Mouse (Mus musculus) ES-E14 (cell line): ENCODE results near the gene Gm49322.

Experiments
- CHD2 ChIP-seq: IDR thresholded peaks from 2 replicates; pipeline ENCODE4 v1.6.1; 2014; ENCODE audit warnings: mild to moderate bottlenecking, low read depth, low read length, inconsistent platforms
- HCFC1 ChIP-seq: IDR thresholded peaks from 2 replicates; pipeline ENCODE4 v1.6.1; 2012; ENCODE audit warnings: low read length, inconsistent platforms, borderline replicate concordance; ENCODE audit not compliant: insufficient read depth
- MAFK ChIP-seq: IDR thresholded peaks from 2 replicates; pipeline ENCODE4 v1.6.1; 2014; ENCODE audit warnings: mild to moderate bottlenecking, low read depth, low read length, inconsistent platforms; ENCODE audit not compliant: insufficient read depth
- ZC3H11A ChIP-seq: IDR thresholded peaks from 2 replicates; pipeline ENCODE4 v1.6.1; 2012; ENCODE audit warnings: low read depth, mild to moderate bottlenecking, inconsistent platforms, low read length, borderline replicate concordance
- ZNF384 ChIP-seq: IDR thresholded peaks from 2 replicates; pipeline ENCODE4 v1.6.1; 2012; ENCODE audit warnings: low read depth, low read length, inconsistent platforms

- no peak for TF ChIP-seq HCFC1
- TF ChIP-seq ZC3H11A, result no peak
- TF ChIP-seq ZNF384, result no peak
- TF ChIP-seq CHD2, result no peak
- no peak for TF ChIP-seq MAFK
Measured at GRCm38 (mm10) chr10:80620796-80621689, 15.2 kb downstream of the Gm49322 start.
